Mouse (Mus musculus): ENCODE results near the gene Tmc5.

Tmc5 gene

GRCm38 (mm10) chr7:118611185-118611749 is 14.2 kb downstream of the Tmc5 start:
- DNase-seq (ENCODE audit: low spot score in 2 of 2) = no peak

- no peak for DNase-seq (ENCODE audit: low spot score in 2 of 2)
These were observed 14.8 kb downstream of the Tmc5 start for GRCm38 (mm10) chr7:118611933-118612332.

GRCm38 (mm10) chr7:118614076-118614475 is 17.0 kb downstream of the Tmc5 start:
- no peak for DNase-seq (ENCODE audit: low spot score in 2 of 2)

- no peak for DNase-seq (ENCODE audit: low spot score in 2 of 2)
These were observed 21.0 kb downstream of the Tmc5 start for GRCm38 (mm10) chr7:118618104-118618503.

GRCm38 (mm10) chr7:118620243-118620906 is 23.3 kb downstream of the Tmc5 start:
- DNase-seq (ENCODE audit: low spot score in 2 of 2) = no peak

GRCm38 (mm10) chr7:118621094-118621493 is 24.0 kb downstream of the Tmc5 start:
- DNase-seq (ENCODE audit: low spot score in 2 of 2) = no peak

- no peak for DNase-seq (ENCODE audit: low spot score in 2 of 2)
These were observed 30.6 kb downstream of the Tmc5 start for GRCm38 (mm10) chr7:118627550-118628298.

GRCm38 (mm10) chr7:118633094-118633493 is 36.0 kb downstream of the Tmc5 start:
- no peak for DNase-seq (ENCODE audit: low spot score in 2 of 2)

GRCm38 (mm10) chr7:118633951-118634350 is 36.9 kb downstream of the Tmc5 start:
- no peak for DNase-seq (ENCODE audit: low spot score in 2 of 2)

- DNase-seq (ENCODE audit: low spot score in 2 of 2) = no peak
These were observed 40.4 kb downstream of the Tmc5 start for GRCm38 (mm10) chr7:118637466-118637865.

- DNase-seq (ENCODE audit: low spot score in 2 of 2) = no peak
These were observed 49.1 kb downstream of the Tmc5 start for GRCm38 (mm10) chr7:118646237-118646636.

GRCm38 (mm10) chr7:118649328-118649727 is 52.2 kb downstream of the Tmc5 start:
- peak in 1 of 2 experiments; percentile 2 for DNase-seq (ENCODE audit: low spot score in 2 of 2)

- no peak for DNase-seq (ENCODE audit: low spot score in 2 of 2)
These were observed 53.0 kb downstream of the Tmc5 start for GRCm38 (mm10) chr7:118650119-118650518.

- DNase-seq (ENCODE audit: low spot score in 2 of 2) = no peak
These were observed 53.8 kb downstream of the Tmc5 start for GRCm38 (mm10) chr7:118650891-118651290.

- no peak for DNase-seq (ENCODE audit: low spot score in 2 of 2)
These were observed 55.6 kb downstream of the Tmc5 start for GRCm38 (mm10) chr7:118652572-118653295.

GRCm38 (mm10) chr7:118656730-118657129 is 59.6 kb downstream of the Tmc5 start:
- no peak for DNase-seq (ENCODE audit: low spot score in 2 of 2)

GRCm38 (mm10) chr7:118667773-118668172 is 70.7 kb downstream of the Tmc5 start:
- no peak for DNase-seq (ENCODE audit: low spot score in 2 of 2)

- DNase-seq (ENCODE audit: low spot score in 2 of 2) = no peak
These were observed 73.0 kb downstream of the Tmc5 start for GRCm38 (mm10) chr7:118670142-118670541.

- DNase-seq (ENCODE audit: low spot score in 2 of 2) = peak; percentile 41 to 44
These were observed 79.7 kb downstream of the Tmc5 start for GRCm38 (mm10) chr7:118676826-118677225.

- DNase-seq (ENCODE audit: low spot score in 2 of 2) = peak in 1 of 2 experiments; percentile 49
These were observed 91.1 kb downstream of the Tmc5 start for GRCm38 (mm10) chr7:118688199-118688598.

GRCm38 (mm10) chr7:118689088-118689487 is 92.0 kb downstream of the Tmc5 start:
- DNase-seq (ENCODE audit: low spot score in 2 of 2) = no peak

GRCm38 (mm10) chr7:118691287-118691686 is 94.2 kb downstream of the Tmc5 start:
- DNase-seq (ENCODE audit: low spot score in 2 of 2) = no peak

Measured in heart, adult 9 months (tissue).